Mouse (Mus musculus) brain, embryonic 14.5 days (tissue): ENCODE data around the gene Pgp. TPM values are rescaled to one million over a fixed set of nuclear protein-coding genes. Genes with fewer than 3 reads are reported as not detected.

Experiments
- DNase-seq: peaks from one replicate; pipeline ENCODE4 v3.0.0-alpha.2; 2011; ENCODE audit warnings: low read depth
- CTCF ChIP-seq: fragments of 200-500 bp; IDR thresholded peaks from 2 replicates; pipeline ENCODE4 v1.5.1; 2012; ENCODE audit warnings: inconsistent platforms, mild to moderate bottlenecking, moderate library complexity, borderline replicate concordance; ENCODE audit not compliant: insufficient read depth, insufficient read length; ENCODE audit errors: extremely low read depth
- POLR2A ChIP-seq: fragments of 200-500 bp; IDR thresholded peaks from 2 replicates; pipeline ENCODE4 v1.6.1; 2012; ENCODE audit warnings: mild to moderate bottlenecking, inconsistent platforms, borderline replicate concordance; ENCODE audit not compliant: poor library complexity, insufficient read depth, insufficient read length, severe bottlenecking; ENCODE audit errors: extremely low read depth
- polyA plus RNA-seq: library from polyadenylated mRNA; depleted of rRNA; stranded (reverse); fragments of >200 nt; gene quantifications from 2 replicates; pipeline ENCODE4 v1.2.3, GENCODE M21; 2012

Pgp gene
- polyA plus RNA-seq, 1 experiment = 49.6 TPM

DNA sequence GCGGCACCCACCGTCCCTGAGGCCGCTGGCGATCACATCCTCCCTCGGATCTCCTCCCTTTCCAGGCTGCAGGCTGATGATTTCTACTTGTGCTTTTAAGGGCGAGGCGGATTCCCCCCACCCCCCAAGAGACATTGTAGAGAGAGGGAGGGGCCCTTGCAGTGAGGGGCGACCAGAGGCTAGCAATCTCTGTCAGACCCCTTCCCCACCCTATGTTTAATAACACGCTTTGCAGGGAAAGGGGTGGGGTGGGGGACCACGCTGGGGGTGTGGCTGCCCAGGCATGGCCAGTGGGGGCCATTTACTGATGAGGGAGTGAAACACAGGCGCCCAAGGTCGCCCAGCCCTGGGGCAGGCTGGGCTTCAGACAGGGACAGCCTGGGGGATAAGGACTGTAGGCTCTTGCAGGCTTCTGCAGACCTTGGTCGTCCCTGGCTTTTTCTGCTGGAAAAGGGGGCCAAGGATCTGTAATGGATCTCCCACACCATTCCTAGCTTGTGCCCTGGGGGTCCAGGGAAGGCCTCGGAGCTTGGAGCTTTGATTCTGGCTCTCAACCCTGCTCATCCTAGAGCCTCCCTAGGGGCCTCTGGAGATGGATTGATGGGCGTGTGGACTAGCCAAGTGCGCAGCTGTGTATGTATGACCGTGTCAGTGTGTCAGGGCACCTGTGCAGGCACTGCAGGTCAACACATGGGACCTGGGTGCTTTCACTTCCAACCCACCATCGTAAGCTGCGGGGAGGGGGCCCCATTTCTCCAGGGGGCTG is 19.3 kb downstream of the Pgp start:
- no peak for TF ChIP-seq CTCF
- TF ChIP-seq POLR2A = 0 out of 2 replicates have a peak, but pooled peaks have one; percentile 5
- DNase-seq = no peak

DNA sequence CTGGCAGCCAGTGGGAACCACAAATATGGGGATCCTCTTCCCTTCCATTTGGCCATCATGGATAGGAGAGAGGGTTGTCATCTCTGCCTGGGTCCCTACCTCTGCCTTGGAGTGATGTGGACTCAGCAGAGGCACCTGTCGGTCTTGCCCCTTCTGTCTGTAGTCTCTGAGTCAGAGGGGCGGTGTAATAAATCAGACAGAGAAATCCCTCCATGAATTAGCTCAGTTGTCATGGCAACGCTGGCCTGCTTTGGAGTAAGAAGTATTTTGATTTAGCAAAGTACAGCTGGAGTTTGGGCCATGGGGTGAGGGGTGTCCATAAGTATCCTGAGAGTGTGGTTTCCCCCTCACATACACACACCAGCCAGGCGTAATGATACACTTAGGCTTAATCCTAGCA is 20.2 kb downstream of the Pgp start:
- TF ChIP-seq POLR2A (no peak), CTCF (no peak)
- DNase-seq = peak; percentile 65

- DNase-seq = peak; percentile 66
- TF ChIP-seq CTCF (peak; percentile 45; the same call in 1 of the 2 replicates), POLR2A (no peak)
Observed at GRCm38 (mm10) chr17:24494627-24495335, 24.6 kb downstream of the Pgp start.

DNA sequence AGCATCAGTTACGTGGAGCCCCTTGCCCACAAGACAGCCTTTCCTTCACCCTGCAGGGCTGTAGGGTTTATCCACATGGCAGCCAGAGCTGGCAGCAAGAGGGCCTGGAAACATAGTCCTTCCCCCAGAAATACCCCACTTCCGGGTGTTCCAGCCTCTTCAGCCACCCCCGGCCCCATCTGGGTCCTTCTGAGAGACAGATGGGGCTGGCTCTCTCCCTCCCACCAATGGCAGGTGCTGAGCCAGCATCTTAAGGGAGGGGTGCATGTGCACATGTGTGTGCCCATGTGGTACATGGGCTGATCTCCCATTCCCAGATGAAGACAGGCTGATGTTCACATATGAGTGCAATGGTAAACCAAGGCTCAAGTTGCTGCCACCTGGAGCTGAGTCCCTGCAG is 25.3 kb downstream of the Pgp start:
- TF ChIP-seq CTCF (no peak), POLR2A (no peak)
- peak; percentile 28 for DNase-seq

DNA sequence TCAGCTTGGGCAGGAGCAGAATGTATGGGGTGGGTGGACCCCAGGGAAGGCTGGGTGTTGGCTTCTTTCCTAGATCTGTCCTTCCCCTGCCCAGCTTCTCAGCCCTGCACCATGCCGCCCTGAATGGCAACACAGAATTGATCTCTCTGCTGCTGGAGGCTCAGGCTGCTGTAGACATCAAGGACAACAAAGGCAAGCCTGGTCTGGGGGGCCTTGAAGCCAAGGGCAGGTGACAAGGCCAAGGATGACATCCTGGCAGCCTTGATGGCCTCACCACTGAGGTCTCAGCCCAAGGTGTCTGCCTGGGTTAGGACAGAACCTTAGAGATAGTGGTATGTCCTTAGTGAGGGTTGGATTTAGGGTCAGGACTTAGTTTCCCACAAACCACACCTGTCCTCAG is 25.8 kb downstream of the Pgp start:
- TF ChIP-seq CTCF (no peak), POLR2A (no peak)
- no peak for DNase-seq

DNA sequence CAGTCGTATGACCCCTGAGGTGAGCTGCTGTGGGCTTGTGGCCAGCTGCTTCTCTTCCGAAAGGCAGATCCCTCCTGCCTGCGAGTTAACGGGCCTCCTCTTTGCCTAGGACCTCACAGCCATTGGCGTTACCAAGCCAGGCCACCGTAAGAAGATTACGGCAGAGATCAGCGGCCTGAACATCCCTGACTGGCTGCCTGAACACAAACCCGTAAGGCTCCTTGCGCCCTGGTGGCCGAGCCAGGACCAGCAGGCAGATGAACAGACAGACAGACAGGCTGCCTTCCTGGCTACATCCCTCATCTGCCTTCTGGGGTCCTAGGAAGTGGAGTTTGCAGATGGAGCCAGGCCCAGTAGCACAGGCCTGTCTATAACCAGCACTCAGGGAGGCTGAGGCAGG is 32.0 kb downstream of the Pgp start:
- no peak for TF ChIP-seq POLR2A
- TF ChIP-seq CTCF = peak; percentile 13; the same call in 1 of the 2 replicates
- no peak for DNase-seq

DNA sequence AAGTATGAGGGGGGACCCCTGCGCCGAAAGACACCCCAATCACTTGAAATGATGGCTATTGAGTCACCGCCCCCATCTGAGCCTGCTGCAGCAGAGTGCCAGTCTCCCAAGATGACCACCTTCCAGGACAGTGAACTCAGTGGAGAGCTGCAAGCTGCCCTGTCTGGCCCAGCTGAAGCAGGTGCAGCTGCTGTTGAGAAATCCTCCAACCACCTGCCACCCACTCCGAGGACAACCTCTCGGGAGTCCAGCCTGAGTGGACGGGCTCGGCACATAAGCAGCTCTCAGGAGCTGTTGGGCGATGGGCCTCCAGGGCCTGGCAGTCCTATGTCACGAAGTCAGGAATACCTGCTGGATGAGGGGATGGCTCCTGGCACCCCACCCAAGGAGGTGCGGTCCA is 33.9 kb downstream of the Pgp start:
- DNase-seq = no peak

GRCm38 (mm10) chr17:24505286-24505955 is 35.2 kb downstream of the Pgp start:
- DNase-seq = no peak
- no peak for TF ChIP-seq CTCF
- no peak for TF ChIP-seq POLR2A

More for the DNA sequence above, 33.9 kb downstream of the Pgp start:
- no peak for TF ChIP-seq CTCF
- TF ChIP-seq POLR2A = no peak

DNA sequence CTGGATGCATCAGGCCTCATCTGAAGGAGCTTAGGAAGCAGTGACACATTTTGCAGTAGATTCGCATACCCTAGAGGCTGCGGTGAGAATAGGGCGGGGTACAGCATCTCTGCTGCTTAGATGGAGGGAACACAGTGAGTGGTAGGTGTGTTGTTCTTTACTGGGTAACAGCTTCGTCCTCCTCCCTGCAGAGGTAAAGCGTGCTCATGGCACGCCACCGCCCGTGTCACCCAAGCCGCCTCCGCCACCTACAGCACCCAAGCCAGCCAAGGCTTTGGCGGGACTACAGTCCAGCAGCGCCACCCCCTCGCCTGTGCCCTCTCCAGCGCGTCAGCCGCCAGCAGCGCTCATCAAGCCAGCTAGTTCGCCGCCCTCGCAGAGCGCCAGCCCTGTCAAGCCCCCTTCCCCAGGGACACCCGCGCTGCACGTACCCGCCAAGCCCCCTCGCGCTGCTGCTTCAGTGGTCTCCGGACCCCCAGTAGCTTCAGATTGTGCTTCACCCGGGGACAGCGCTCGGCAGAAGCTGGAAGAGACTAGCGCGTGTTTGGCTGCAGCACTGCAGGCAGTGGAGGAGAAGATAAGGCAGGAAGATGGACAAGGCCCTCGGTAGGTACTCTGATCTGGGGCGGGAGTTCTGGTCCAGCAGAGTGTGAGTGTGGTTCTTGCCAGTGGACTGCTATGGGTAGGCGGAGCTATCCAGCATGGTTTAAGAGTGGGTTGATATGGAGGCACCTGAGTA is 36.3 kb downstream of the Pgp start:
- TF ChIP-seq CTCF = no peak
- no peak for TF ChIP-seq POLR2A
- DNase-seq = peak; percentile 47

DNA sequence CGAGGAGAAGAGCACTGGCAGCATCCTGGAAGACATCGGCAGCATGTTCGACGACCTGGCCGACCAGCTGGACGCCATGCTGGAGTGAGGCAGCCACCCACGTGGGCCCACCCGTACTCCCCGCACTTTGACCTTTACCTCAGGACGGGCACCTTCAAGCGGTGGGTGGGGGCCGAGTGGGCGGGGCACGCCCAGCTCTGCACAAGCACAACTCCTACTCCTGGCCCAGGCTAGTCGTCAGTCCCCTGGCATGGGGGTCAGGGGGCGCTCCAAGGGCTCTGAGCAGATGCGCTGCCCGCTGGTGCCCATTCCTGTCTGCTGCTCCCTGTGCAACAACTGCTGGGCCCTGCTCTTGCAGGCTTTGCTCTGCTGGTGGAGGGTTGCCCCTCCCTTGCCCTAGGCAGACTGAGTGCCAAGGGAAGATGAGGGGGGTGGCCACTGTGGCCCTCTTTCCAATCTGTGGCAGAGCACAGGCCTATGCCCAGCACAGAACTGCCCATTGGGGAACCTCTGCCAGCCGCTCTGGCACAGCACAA is 37.0 kb downstream of the Pgp start:
- TF ChIP-seq POLR2A = no peak
- no peak for TF ChIP-seq CTCF
- DNase-seq = no peak

DNA sequence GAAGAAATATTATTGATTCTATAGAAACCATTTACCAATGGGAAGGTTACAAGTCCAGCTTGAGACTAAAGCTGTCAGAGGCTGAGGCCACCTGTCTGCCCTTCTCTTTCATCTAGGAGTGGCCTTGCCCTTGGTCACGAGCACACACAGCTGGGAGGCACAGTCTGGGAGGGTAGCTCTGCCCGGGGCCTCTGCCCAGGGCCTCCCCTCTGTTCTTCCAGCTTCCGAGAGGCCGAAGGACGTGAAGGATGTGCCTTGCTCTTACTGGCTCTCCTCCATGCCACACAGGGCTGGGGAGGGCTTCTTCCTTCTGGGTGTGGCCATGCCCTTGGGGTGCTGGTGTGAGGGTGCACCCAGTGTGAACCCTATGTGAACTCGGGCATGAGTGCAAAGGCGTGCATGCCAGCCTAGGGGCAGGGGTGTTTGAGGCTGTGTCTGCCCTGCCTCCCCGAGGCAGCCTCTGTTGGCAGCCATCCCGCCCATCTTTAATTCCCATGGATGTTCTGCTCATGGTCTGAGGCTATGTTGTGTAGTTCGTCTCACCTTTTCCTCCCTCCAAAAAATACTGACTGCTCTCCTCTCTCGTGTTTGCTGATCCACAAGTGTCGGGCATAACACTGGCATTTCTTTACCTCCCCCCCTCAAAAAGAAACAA is 37.7 kb downstream of the Pgp start:
- TF ChIP-seq POLR2A = no peak
- TF ChIP-seq CTCF = no peak
- no peak for DNase-seq

- TF ChIP-seq POLR2A (no peak), CTCF (peak; percentile 82)
- peak; percentile 72 for DNase-seq
Observed at GRCm38 (mm10) chr17:24513609-24514008, 43.4 kb downstream of the Pgp start.
